Comparison of ENCODE assay signal across 28 mouse cellular contexts in genomic region chr2:36997030-36997429, GRCm38 (mm10). TPM values are rescaled to one million over a fixed set of nuclear protein-coding genes. Genes with fewer than 3 reads are reported as not detected.
DNase-seq lines count a peak whose midpoint lies in the region; ATAC-seq and TF ChIP-seq lines count a peak whose summit lies in the region.
"Had no signal": no experiment of that assay in that cellular context is flagged by ENCODE, and none has a peak within 500 bp of the region (broad histone marks: within the 10 kb centered on the region; RNA-seq: fewer than 3 reads in every experiment).

No protein-coding gene starts in this region.

- peaks cover 9% of the 10 kb centered on the region; the same call in 1 of the 2 replicates for H3K9me3 ChIP-seq in forebrain, embryonic 14.5 days (replicated peaks; ENCODE audit: control insufficient read depth, low read length)
- H3K9me3 ChIP-seq in liver, embryonic 12.5 days (replicated peaks), result no peaks in the 10 kb centered on the region
- H3K9me3 ChIP-seq: embryonic facial prominence, embryonic 15.5 days; heart, embryonic 10.5 days; intestine, embryonic 15.5 days had no signal

- no peak for DNase-seq in cerebellum, postnatal 4 days (ENCODE audit: low spot score in 2 of 2)
- peak; percentile 23 to 32 for DNase-seq in cerebellum, adult 2 months
- DNase-seq in cerebellum, adult 9-11 months, result peak; percentile 42
- peak; percentile 7 to 18 for DNase-seq in cerebellum, postnatal 36 days
- DNase-seq in forebrain, embryonic 14.5 days (ENCODE audit: low spot score), result no peak
- no peak for DNase-seq in right cerebral cortex, postnatal 10 days (ENCODE audit: low spot score in 2 of 2)
- DNase-seq: adrenal gland, postnatal 10 days; adrenal gland, postnatal 36 days; gastrocnemius, postnatal 10 days; gastrocnemius, postnatal 36 days; heart, adult 2 months; heart, postnatal 36 days; kidney, adult 11 months; kidney, adult 8-10 months had no signal

- ATAC-seq in cerebellum, adult (ENCODE audit: insufficient number of reproducible peaks, low FRiP score, low TSS enrichment), result peak; percentile 68; the same call in 1 of the 2 replicates
- ATAC-seq in forebrain, embryonic 14.5 days, result no peak
- ATAC-seq in liver, embryonic 12.5 days, result no peak
- ATAC-seq: activated CD4-positive, CD25-positive, alpha-beta regulatory T cell, adult 4 months; forebrain, embryonic 16.5 days; hindbrain, embryonic 16.5 days; intestine, embryonic 15.5 days had no signal

- H3K4me1 ChIP-seq in cerebellum, adult 2 months (ENCODE audit: control insufficient read depth, insufficient read depth, low read length), result no peaks in the 10 kb centered on the region
- H3K4me1 ChIP-seq in forebrain, embryonic 14.5 days (ENCODE audit: control insufficient read depth, insufficient read depth, low read length), result no peaks in the 10 kb centered on the region
- H3K4me1 ChIP-seq in liver, embryonic 12.5 days, result no peaks in the 10 kb centered on the region
- H3K4me1 ChIP-seq: embryonic facial prominence, embryonic 12.5 days; embryonic facial prominence, embryonic 15.5 days; heart, embryonic 10.5 days; hindbrain, embryonic 10.5 days; hindbrain, embryonic 13.5 days; intestine, embryonic 15.5 days had no signal

- no peak overlapping the region for H3K4me2 ChIP-seq in forebrain, embryonic 14.5 days (ENCODE audit: low read length)
- H3K4me2 ChIP-seq in liver, embryonic 12.5 days, result no peak overlapping the region
- H3K4me2 ChIP-seq: embryonic facial prominence, embryonic 12.5 days; embryonic facial prominence, embryonic 15.5 days; hindbrain, embryonic 13.5 days; intestine, embryonic 15.5 days had no signal

- no peak overlapping the region for H3K27ac ChIP-seq in cerebellum, adult 2 months (ENCODE audit: insufficient read depth, low read length)
- no peak overlapping the region for H3K27ac ChIP-seq in forebrain, embryonic 14.5 days (ENCODE audit: low read depth, low read length)
- H3K27ac ChIP-seq in liver, embryonic 12.5 days, result no peak overlapping the region
- H3K27ac ChIP-seq: embryonic facial prominence, embryonic 12.5 days; embryonic facial prominence, embryonic 15.5 days; heart, adult 2 months; heart, embryonic 10.5 days; hindbrain, embryonic 10.5 days; hindbrain, embryonic 13.5 days; intestine, embryonic 15.5 days had no signal

- H3K9ac ChIP-seq in forebrain, embryonic 14.5 days (ENCODE audit: low read length), result no peak overlapping the region
- no peak overlapping the region for H3K9ac ChIP-seq in liver, embryonic 12.5 days
- H3K9ac ChIP-seq: embryonic facial prominence, embryonic 12.5 days; embryonic facial prominence, embryonic 15.5 days; hindbrain, embryonic 13.5 days; intestine, embryonic 15.5 days had no signal

- 38% methylated on average over 1 of the region's 1 CpGs for WGBS in cerebellum, adult 2 months
- 91% methylated on average over 1 of the region's 1 CpGs for WGBS in forebrain, embryonic 14.5 days
- 59% methylated on average over 1 of the region's 1 CpGs for WGBS in liver, embryonic 12.5 days (ENCODE audit: insufficient replicate concordance)

- TF ChIP-seq CTCF in cerebellum, adult 2 months (IDR thresholded peaks at IDR 0.05; ENCODE audit: borderline replicate concordance, insufficient read depth, low read depth, low read length), result no peak

- TF ChIP-seq POLR2A in cerebellum, adult 2 months (IDR thresholded peaks at IDR 0.05; ENCODE audit: borderline replicate concordance, insufficient read depth, low read length), result no peak

- no peaks in the 10 kb centered on the region for H3K27me3 ChIP-seq in cerebellum, adult 2 months (ENCODE audit: control insufficient read depth, insufficient read depth, low read length)
- H3K27me3 ChIP-seq in forebrain, embryonic 14.5 days (replicated peaks; ENCODE audit: control insufficient read depth, insufficient read depth, low read length), result no peaks in the 10 kb centered on the region
- no peaks in the 10 kb centered on the region for H3K27me3 ChIP-seq in liver, embryonic 12.5 days (replicated peaks)
- H3K27me3 ChIP-seq: embryonic facial prominence, embryonic 12.5 days; embryonic facial prominence, embryonic 15.5 days; hindbrain, embryonic 13.5 days; intestine, embryonic 15.5 days had no signal

- H3K36me3 ChIP-seq in forebrain, embryonic 14.5 days (ENCODE audit: control insufficient read depth, insufficient read depth, low read length), result no peaks in the 10 kb centered on the region
- no peaks in the 10 kb centered on the region for H3K36me3 ChIP-seq in liver, embryonic 12.5 days
- H3K36me3 ChIP-seq: embryonic facial prominence, embryonic 12.5 days; embryonic facial prominence, embryonic 15.5 days; heart, embryonic 10.5 days; hindbrain, embryonic 10.5 days; hindbrain, embryonic 13.5 days; intestine, embryonic 15.5 days had no signal

- H3K4me3 ChIP-seq in cerebellum, adult 2 months (replicated peaks; ENCODE audit: insufficient read depth, low read depth, low read length), result no peak overlapping the region
- H3K4me3 ChIP-seq in forebrain, embryonic 14.5 days (ENCODE audit: low read depth, low read length), result no peak overlapping the region
- no peak overlapping the region for H3K4me3 ChIP-seq in liver, embryonic 12.5 days
- H3K4me3 ChIP-seq: embryonic facial prominence, embryonic 12.5 days; embryonic facial prominence, embryonic 15.5 days; heart, adult 2 months; heart, embryonic 10.5 days; hindbrain, embryonic 10.5 days; hindbrain, embryonic 13.5 days; intestine, embryonic 15.5 days had no signal

RNA-seq across cellular contexts. Expression of gene Olfr357, which starts 3.4 kb away (rescaled TPM):
- polyA plus RNA-seq in cerebellum, adult 2 months (2012; rRNA removed), result not detected in 2 replicates
- polyA plus RNA-seq in forebrain, embryonic 14.5 days (2014; fragmentation: Nextera tagmentation; extraction: Ambion mirVana), result not detected in 2 replicates
- not detected in 2 replicates for polyA plus RNA-seq in liver, embryonic 12.5 days (2016; fragmentation: Nextera tagmentation; extraction: Ambion mirVana)
- polyA plus RNA-seq: activated CD4-positive, CD25-positive, alpha-beta regulatory T cell, adult 4 months; embryonic facial prominence, embryonic 12.5 days; embryonic facial prominence, embryonic 15.5 days; forebrain, embryonic 11.5 days; forebrain, embryonic 16.5 days; heart, adult 2 months; heart, embryonic 10.5 days; heart, embryonic 14.5 days; heart, postnatal 0 days; hindbrain, embryonic 10.5 days; hindbrain, embryonic 13.5 days; hindbrain, embryonic 16.5 days; intestine, embryonic 15.5 days had no signal

RNA-seq across cellular contexts. Expression of gene Olfr358, which starts 12.1 kb away (rescaled TPM):
- polyA plus RNA-seq in cerebellum, adult 2 months (2012; rRNA removed), result not detected in 2 replicates
- polyA plus RNA-seq in forebrain, embryonic 14.5 days (2014; fragmentation: Nextera tagmentation; extraction: Ambion mirVana), result not detected in 2 replicates
- polyA plus RNA-seq in liver, embryonic 12.5 days (2016; fragmentation: Nextera tagmentation; extraction: Ambion mirVana), result not detected in 2 replicates
- polyA plus RNA-seq: activated CD4-positive, CD25-positive, alpha-beta regulatory T cell, adult 4 months; embryonic facial prominence, embryonic 12.5 days; forebrain, embryonic 11.5 days; forebrain, embryonic 16.5 days; heart, adult 2 months; heart, embryonic 10.5 days; heart, embryonic 14.5 days; heart, postnatal 0 days; hindbrain, embryonic 10.5 days; hindbrain, embryonic 13.5 days; hindbrain, embryonic 16.5 days; intestine, embryonic 15.5 days had no signal

Comparison
In these comparisons a context has a peak if more than half of its experiments do, and no peak if none do; other contexts are left out.
1. DNase-seq: peak in cerebellum, adult 2 months (2 of 2), cerebellum, adult 9-11 months (single experiment) and cerebellum, postnatal 36 days (2 of 2); none in cerebellum, postnatal 4 days (0 of 2), forebrain, embryonic 14.5 days (single experiment) and right cerebral cortex, postnatal 10 days (0 of 2).